Mouse (Mus musculus) urinary bladder, adult 2 months (tissue): ENCODE results near the gene Rnh1. TPM values are rescaled to one million over a fixed set of nuclear protein-coding genes. Genes with fewer than 3 reads are reported as not detected.
A peak's percentile ranks its signal among the peaks of the same experiment; 100 is the strongest.

Source experiments
- DNase-seq: peaks from one replicate; pipeline ENCODE4 v3.0.0; 2022; ENCODE audit warnings: low spot score
- polyA plus RNA-seq: library from polyadenylated mRNA; depleted of rRNA; stranded (reverse); fragments of >200 nt; gene quantifications from 2 replicates; pipeline ENCODE4 v1.2.3, GENCODE M21; 2012

Gene Rnh1
- polyA plus RNA-seq, 1 experiment, result 135 TPM

- no peak for DNase-seq
These were observed 7.8 kb downstream of the Rnh1 start for GRCm38 (mm10) chr7:141164850-141165249.

GRCm38 (mm10) chr7:141164397-141164796 is 8.3 kb downstream of the Rnh1 start:
- DNase-seq, result no peak

- no peak for DNase-seq
These were observed 17.3 kb downstream of the Rnh1 start for GRCm38 (mm10) chr7:141155362-141155761.

- no peak for DNase-seq
These were observed 24.0 kb downstream of the Rnh1 start for GRCm38 (mm10) chr7:141148639-141149038.

- DNase-seq, result no peak
These were observed 25.6 kb downstream of the Rnh1 start for GRCm38 (mm10) chr7:141147044-141147443.

GRCm38 (mm10) chr7:141146043-141146595 is 26.5 kb downstream of the Rnh1 start:
- no peak for DNase-seq

- no peak for DNase-seq
These were observed 27.3 kb downstream of the Rnh1 start for GRCm38 (mm10) chr7:141145403-141145802.

- no peak for DNase-seq
These were observed 28.0 kb downstream of the Rnh1 start for GRCm38 (mm10) chr7:141144650-141145049.

GRCm38 (mm10) chr7:141143861-141144260 is 28.8 kb downstream of the Rnh1 start:
- DNase-seq, result no peak

- DNase-seq, result no peak
These were observed 29.5 kb downstream of the Rnh1 start for GRCm38 (mm10) chr7:141143112-141143511.

- DNase-seq, result no peak
These were observed 31.3 kb downstream of the Rnh1 start for GRCm38 (mm10) chr7:141141326-141141725.

GRCm38 (mm10) chr7:141131904-141132755 is 40.5 kb downstream of the Rnh1 start:
- no peak for DNase-seq

- peak; percentile 73 for DNase-seq
These were observed 41.4 kb downstream of the Rnh1 start for GRCm38 (mm10) chr7:141131024-141131820.

GRCm38 (mm10) chr7:141123517-141123856 is 49.2 kb downstream of the Rnh1 start:
- DNase-seq, result no peak

- DNase-seq, result peak; percentile 81
These were observed 49.8 kb downstream of the Rnh1 start for GRCm38 (mm10) chr7:141122689-141123516.

- DNase-seq, result no peak
These were observed 50.4 kb downstream of the Rnh1 start, which contains the start of gene Ptdss2 for GRCm38 (mm10) chr7:141122245-141122644. Gene Ptdss2, plus strand, starts transcription at chr7:141122382.

GRCm38 (mm10) chr7:141121051-141121531 is 51.6 kb downstream of the Rnh1 start:
- DNase-seq, result no peak

GRCm38 (mm10) chr7:141120605-141121004 is 52.1 kb downstream of the Rnh1 start:
- DNase-seq, result no peak

- no peak for DNase-seq
These were observed 53.2 kb downstream of the Rnh1 start for GRCm38 (mm10) chr7:141119487-141119886.

- no peak for DNase-seq
These were observed 55.0 kb downstream of the Rnh1 start, which contains the start of gene Ano9 for GRCm38 (mm10) chr7:141117636-141118035. Gene Ano9, minus strand, starts transcription at chr7:141117806.

GRCm38 (mm10) chr7:141115874-141116273 is 56.8 kb downstream of the Rnh1 start:
- no peak for DNase-seq
